Mouse (Mus musculus): ENCODE data around the gene Zc3h18. TPM values are rescaled to one million over a fixed set of nuclear protein-coding genes. Genes with fewer than 3 reads are reported as not detected.

Zc3h18 gene
- polyA plus RNA-seq (2021; fragmentation: Nextera tagmentation), result 4.1 and 4.5 TPM in 2 replicates
- long read RNA-seq, experiment 1, partial matches to known transcripts, result 12 of 12 reads
- long read RNA-seq, experiment 1, other reads (novel, unspliced or antisense), result 0 of 12 reads
- long read RNA-seq, experiment 2, full-length matches to known transcripts, result 38 of 91 reads
- long read RNA-seq, experiment 2, partial matches to known transcripts, result 25 of 91 reads
- long read RNA-seq, experiment 2, other reads (novel, unspliced or antisense), result 28 of 91 reads

GRCm38 (mm10) chr8:122376365-122377231 lies at the start of gene Zc3h18:
Gene Zc3h18 (plus strand): TSS chr8:122376609.

GRCm38 (mm10) chr8:122360696-122361416 lies 15.6 kb upstream of the Zc3h18 start, which contains the start of gene Trhr2:
Gene Trhr2 (minus strand): TSS chr8:122360746.

GRCm38 (mm10) chr8:122421376-122422070 lies 45.1 kb downstream of the Zc3h18 start, which contains the start of gene Il17c:
Gene Il17c (plus strand): TSS chr8:122422020.

GRCm38 (mm10) chr8:122432443-122433268 lies 56.2 kb downstream of the Zc3h18 start, which contains the start of gene Cyba:
Gene Cyba (minus strand): TSS chr8:122432930.

DNA sequence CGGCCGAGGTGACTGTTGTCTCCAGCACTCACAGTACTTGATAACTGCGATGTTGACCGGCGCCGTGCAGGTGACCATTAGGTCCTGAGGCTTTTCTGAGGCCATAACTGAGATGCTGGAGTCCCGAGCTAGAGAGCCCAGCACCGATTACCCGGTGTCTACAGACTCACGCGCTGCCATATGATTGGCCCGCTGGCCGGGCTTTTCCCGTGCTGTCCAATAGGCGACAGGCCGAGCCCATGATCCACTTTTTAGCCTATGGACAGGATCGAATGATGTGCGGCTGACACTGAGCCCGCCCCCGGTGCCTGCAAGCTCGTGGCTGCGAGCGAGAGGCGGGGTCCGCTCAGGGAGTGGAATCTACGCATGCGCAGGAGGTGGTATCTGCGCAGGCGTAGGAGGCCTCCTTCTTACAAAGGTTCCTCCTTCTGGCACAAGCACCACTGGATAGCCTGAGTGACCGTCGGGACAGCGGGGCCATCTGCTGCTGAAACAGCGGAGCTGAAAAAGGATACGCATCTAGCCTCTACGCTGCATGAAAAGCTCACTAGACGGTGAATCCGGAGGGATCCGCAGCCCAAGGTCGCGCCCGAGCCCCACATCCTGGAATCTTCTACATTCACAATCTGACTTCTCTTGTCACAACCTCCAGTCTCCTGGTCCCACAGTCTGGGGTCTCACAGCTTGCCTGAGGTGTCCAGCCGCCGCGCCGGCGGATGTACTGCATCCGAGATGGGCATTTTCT lies 67.0 kb downstream of the Zc3h18 start, which contains the start of gene Mvd:
Mvd (minus strand) TSS at position 161 of the 745 bp plus-strand sequence.

GRCm38 (mm10) chr8:122460524-122461472 lies 84.4 kb downstream of the Zc3h18 start, which contains the start of gene Snai3:
Gene Snai3 (minus strand): TSS chr8:122460733.

Other genes with a start within 250 kb of the Zc3h18 start
- gene Zfpm1, start 94.5 kb upstream of the Zc3h18 start, polyA plus RNA-seq (2021; fragmentation: Nextera tagmentation), result 1.2 and 1.9 TPM in 2 replicates
- gene Trhr2, start 15.9 kb upstream of the Zc3h18 start, polyA plus RNA-seq (2021; fragmentation: Nextera tagmentation), result 0.10 TPM in 1 of 2 replicates, not detected in the other
- not detected in 2 replicates for gene Il17c, start 45.4 kb downstream of the Zc3h18 start, polyA plus RNA-seq (2021; fragmentation: Nextera tagmentation)
- gene Cyba, start 56.3 kb downstream of the Zc3h18 start, polyA plus RNA-seq (2021; fragmentation: Nextera tagmentation), result 38.7 and 50.1 TPM in 2 replicates
- gene Mvd, start 66.8 kb downstream of the Zc3h18 start, polyA plus RNA-seq (2021; fragmentation: Nextera tagmentation), result 29.1 and 29.9 TPM in 2 replicates
- gene Snai3, start 84.1 kb downstream of the Zc3h18 start, polyA plus RNA-seq (2021; fragmentation: Nextera tagmentation), result not detected in 2 replicates
- gene Rnf166, start 99.5 kb downstream of the Zc3h18 start, polyA plus RNA-seq (2021; fragmentation: Nextera tagmentation), result 21.5 and 23.2 TPM in 2 replicates
- gene Ctu2, start 99.5 kb downstream of the Zc3h18 start, polyA plus RNA-seq (2021; fragmentation: Nextera tagmentation), result 21.3 and 21.5 TPM in 2 replicates
- gene Piezo1, start 174.7 kb downstream of the Zc3h18 start, polyA plus RNA-seq (2021; fragmentation: Nextera tagmentation), result 0.84 and 1.2 TPM in 2 replicates
- gene Cdt1, start 191.4 kb downstream of the Zc3h18 start, polyA plus RNA-seq (2021; fragmentation: Nextera tagmentation), result 1.1 and 1.4 TPM in 2 replicates
- 158 and 170 TPM in 2 replicates for gene Aprt, start 200.3 kb downstream of the Zc3h18 start, polyA plus RNA-seq (2021; fragmentation: Nextera tagmentation)
- 4.3 and 4.6 TPM in 2 replicates for gene Galns, start 234.9 kb downstream of the Zc3h18 start, polyA plus RNA-seq (2021; fragmentation: Nextera tagmentation)
- 195 and 238 TPM in 2 replicates for gene Trappc2l, start 235.0 kb downstream of the Zc3h18 start, polyA plus RNA-seq (2021; fragmentation: Nextera tagmentation)
- gene Pabpn1l, start 246.1 kb downstream of the Zc3h18 start, polyA plus RNA-seq (2021; fragmentation: Nextera tagmentation), result not detected in 2 replicates

Data from layer of hippocampus, adult 6 months (tissue).